Mouse (Mus musculus) brain, embryonic 14.5 days (tissue): ENCODE measurements around the gene Dnajb12. TPM values are rescaled to one million over a fixed set of nuclear protein-coding genes. Genes with fewer than 3 reads are reported as not detected.

Experiments used
- DNase-seq: peaks from one replicate; pipeline ENCODE4 v3.0.0-alpha.2; 2011; ENCODE audit warnings: low read depth
- CTCF ChIP-seq: fragments of 200-500 bp; IDR thresholded peaks from 2 replicates; pipeline ENCODE4 v1.5.1; 2012; ENCODE audit warnings: inconsistent platforms, mild to moderate bottlenecking, moderate library complexity, borderline replicate concordance; ENCODE audit not compliant: insufficient read depth, insufficient read length; ENCODE audit errors: extremely low read depth
- POLR2A ChIP-seq: fragments of 200-500 bp; IDR thresholded peaks from 2 replicates; pipeline ENCODE4 v1.6.1; 2012; ENCODE audit warnings: mild to moderate bottlenecking, inconsistent platforms, borderline replicate concordance; ENCODE audit not compliant: poor library complexity, insufficient read depth, insufficient read length, severe bottlenecking; ENCODE audit errors: extremely low read depth
- polyA plus RNA-seq: library from polyadenylated mRNA; depleted of rRNA; stranded (reverse); fragments of >200 nt; gene quantifications from 2 replicates; pipeline ENCODE4 v1.2.3, GENCODE M21; 2012

Gene Dnajb12
- polyA plus RNA-seq, 1 experiment = 34.0 TPM

DNA sequence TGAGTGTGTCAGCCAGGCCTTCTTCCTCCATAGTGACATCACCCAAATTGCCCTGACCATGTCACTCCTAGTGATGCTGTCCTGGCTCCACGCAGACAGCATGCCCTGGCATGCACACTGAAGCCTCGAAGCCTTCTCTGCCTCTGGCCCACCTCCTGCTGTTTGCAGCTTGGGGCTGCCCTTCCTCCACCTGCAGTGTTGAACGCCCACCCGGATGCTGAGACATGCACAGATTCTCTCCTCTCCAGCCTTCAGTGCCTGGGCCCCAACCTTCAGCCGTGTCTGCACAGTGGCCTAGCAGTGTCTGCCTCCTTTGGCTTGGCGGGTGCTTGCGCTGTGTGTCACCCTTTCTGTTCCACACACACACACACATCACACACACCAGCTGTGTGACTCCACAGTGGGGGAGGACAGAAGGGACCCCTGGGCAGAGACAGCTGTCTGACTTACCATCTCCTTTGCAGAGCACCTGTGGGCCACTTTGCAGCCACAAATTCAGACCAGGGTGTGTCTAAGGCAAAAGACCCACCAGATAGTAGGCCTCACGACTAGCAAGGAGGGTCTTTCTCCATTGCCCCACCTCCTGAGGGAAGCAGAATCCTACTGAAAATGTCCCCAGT lies 22.7 kb downstream of the Dnajb12 start:
- no peak for DNase-seq
- TF ChIP-seq CTCF (no peak), POLR2A (no peak)

DNA sequence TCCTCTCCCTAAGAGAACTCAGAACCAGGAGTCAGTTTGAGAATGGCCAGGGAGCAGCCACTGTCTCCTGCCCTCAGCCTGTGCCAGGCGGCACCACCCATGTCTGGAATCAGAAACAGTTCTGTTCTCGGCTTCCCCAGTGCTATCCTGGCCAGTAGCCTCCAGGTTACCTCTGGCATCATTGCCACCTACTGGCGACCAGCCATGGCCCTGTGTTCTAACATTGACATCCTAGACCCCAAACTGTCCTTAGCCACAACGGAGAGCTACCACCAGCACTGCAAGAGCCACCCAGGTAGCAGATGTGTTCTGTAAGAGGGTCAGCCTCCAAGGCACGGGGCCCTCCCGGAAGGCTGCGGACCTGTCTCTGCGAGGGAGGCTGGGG lies 23.2 kb downstream of the Dnajb12 start:
- no peak for DNase-seq

DNA sequence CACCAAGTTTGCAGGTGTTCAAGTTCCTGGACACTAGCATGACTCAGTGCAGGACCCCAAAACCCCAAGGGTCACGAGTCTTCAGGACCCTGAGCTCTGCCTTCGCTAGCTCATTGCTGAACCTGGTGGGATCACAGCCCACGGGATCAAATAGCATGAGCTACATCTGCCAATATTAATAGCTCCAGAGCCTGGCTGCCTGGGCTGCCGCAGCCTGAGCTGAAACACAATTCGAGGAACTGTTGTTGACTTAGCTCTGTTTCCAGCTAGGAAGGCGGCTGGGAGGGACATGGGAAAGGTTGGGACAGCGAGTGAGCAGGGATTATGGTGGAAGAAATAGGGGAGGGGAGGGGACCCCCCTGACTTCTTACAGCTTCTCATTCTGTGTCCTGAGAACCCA lies 23.8 kb downstream of the Dnajb12 start:
- DNase-seq = no peak
- TF ChIP-seq CTCF (no peak), POLR2A (no peak)

More for the DNA sequence above, 23.2 kb downstream of the Dnajb12 start:
- TF ChIP-seq POLR2A = no peak
- no peak for TF ChIP-seq CTCF

DNA sequence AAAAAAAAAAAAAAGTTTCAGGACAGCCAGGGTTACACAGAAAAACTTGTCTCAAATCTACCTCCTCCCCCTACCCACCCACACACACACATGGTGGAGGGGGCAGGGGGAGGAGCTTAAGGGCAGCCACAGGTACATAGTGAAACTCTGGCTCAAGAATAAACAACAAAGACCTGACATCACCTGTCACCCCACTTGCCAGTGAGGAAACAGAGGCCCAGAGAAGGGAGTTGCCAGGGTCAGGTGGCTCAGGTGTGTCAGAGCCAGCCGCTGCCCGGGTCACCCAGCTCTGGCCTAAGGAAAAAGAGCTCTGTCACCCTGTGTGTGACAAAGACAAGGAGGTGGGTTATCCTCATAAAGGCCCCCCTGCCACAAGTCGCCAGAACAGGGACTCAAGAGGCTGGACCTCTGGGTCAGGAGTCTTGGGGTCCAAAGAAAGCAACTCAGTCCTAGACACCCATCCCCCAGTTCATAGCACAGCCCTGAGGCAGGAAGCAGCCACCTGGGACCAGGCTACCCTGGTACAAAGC lies 27.8 kb downstream of the Dnajb12 start:
- DNase-seq = no peak
- TF ChIP-seq CTCF (no peak), POLR2A (no peak)

DNA sequence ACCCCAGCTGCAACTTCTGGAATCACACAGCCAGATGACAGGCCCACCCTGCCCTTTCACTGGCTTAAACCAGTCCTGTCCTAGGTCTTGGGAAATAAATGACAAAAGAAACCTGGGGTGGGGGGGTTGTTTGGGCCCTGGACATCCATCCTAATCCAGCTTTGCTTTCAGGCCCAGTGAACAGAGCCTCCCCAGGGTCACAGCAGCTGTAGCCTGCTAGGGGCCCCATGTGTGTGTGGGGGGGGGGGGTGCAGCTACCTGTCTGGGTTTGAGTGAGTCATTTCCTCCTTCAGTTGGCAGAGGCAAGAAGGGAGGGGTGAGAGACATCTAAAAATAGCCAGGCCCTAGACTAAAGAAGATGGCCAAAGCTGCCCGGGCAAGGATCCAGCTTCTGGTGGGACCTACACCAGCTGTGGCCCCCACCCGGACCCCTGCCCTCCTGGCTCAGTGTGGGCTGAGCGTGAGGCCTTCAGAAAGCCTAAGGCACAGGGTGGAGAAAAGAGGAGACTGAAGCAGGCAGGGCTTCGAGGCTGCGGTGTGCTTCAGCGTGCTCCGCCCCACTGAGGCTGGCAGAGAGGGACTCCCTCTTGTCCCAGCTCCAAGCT lies 28.4 kb downstream of the Dnajb12 start:
- peak; percentile 77 for DNase-seq
- TF ChIP-seq POLR2A (no peak), CTCF (no peak)

DNA sequence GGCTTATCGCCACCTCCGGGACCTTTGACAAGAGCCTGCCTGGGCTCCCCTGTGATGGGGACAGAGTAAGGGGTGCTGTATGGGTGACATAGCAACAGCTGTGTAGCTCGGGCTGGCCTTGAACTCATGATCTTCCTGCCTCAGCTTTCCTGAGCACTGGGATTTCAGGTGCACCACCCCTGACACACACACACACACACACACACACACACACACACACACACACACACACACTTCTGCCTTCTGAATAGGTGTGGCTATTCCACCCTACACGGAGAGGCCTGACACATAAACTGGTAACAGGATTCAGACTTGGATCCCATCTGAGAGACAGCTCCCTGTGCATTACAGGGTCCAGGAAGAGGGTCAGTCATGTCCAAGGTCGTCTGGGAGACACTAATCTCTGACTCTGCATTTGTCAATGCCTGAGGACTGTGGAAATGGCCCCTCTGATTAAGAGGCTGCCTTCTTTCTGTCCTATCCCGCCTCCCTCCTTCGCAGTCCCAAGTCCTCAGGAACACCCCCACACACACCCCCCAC lies 29.5 kb downstream of the Dnajb12 start:
- DNase-seq = no peak
- TF ChIP-seq POLR2A (no peak), CTCF (no peak)

DNA sequence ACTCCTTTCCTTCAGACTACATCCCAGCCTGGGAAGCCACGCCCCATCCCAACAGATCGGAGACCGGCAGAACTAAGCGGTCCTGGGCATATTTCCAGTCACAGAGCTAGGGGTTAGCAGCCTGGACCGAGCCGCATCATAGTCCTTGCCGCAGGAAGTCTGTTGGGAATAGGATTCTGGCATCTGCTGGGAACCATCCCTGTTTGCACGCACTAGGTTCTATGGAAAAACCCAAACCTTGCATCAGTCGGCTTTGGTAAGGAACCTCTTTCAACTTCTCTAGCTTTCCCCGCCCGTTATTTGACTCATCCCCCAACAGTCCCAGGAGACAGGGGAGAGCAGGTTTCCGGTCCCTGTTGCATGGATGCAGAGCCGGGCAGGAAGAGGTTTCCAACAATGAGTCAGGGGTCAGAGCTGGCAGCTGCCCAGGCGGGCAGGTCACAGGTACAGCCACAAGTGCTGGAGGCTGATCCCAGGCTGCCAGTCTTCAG lies 30.0 kb downstream of the Dnajb12 start:
- no peak for TF ChIP-seq POLR2A
- TF ChIP-seq CTCF = no peak
- DNase-seq = peak; percentile 79

DNA sequence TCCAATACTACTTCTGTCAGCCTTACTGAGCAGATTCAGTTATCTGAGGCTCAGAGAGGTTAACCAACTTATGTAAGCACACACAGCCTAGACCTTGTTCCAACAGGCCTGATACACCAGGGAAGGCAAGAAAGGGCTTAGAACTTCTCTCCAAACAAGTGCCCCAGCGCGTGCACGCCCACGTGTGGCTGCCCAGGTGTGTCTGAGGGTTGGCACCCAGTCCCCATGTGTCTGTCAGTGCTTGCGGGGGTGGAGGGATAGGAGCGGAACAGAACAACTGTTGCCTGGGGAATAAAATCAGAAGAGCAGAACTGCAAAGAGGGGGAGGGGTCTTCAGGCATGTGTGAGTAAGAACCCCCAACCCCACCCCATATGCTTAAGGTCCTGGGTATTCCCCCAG lies 31.7 kb downstream of the Dnajb12 start:
- DNase-seq = no peak
- TF ChIP-seq CTCF (no peak), POLR2A (no peak)

DNA sequence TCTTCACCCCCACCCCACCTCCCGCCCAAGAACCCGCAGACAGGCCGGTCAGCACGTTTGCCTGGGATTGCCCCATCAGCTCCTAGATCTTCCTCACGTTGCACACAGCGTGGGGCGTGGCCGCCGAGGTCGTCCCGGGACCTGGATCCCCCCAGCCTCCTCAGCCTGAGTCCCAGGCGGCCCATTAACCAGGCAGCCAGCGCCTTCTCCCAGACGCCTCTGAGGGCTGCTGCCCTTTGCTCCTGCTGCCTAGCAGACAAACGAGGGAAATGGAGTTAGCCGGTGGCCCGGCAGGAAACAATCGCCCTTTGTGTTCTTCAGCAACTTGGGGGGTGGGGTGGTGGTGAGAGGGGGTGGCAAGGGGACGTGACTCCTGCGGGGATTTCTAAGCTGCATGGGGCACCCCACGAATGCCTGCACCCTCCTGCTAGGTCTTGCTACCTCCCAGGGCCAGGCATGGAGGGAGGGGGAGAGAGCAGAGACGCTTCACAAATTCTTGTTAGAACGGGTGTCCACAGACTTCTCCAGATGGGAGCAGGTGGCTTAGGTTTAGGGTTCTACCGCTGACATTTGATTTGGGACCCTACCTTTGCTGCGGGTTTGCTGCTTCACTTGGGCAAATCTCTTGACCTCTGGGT lies 32.3 kb downstream of the Dnajb12 start:
- DNase-seq = no peak

DNA sequence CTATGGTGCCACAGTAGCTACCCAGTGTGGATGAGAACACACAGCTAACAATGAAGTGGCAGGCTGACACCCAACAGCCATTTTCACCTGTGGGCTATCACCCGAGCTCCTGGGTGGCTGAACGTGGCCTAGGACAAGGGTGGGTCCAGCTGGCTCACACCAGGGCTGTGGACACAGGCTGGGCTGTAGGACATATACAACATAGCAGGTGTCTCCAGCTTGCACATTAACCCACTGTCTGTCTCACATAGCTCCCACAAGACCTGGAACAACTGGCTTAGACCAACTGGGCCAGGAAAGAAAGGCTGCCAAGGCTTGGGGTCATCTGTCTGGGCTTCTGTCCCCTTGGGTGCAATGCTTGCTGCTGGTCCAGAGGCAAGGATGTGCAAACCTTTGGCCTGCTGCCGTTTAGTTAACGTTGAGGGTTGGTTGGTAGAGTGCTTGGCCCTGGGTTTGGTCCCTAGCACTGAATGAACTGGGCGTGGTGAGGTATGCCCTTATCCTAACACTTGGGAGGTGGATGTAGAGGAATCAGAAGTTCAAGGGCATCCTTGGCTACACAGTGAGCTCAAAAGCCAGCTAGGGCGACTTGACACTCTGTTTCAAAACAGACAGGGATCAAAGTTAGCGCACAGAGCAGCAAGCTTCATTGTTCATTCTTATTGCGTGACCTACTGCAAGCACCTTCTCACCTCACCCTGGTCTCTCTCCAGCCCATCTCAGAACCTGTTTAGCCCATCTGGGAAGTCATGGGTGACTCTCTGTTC lies 36.0 kb downstream of the Dnajb12 start:
- no peak for DNase-seq
- TF ChIP-seq CTCF (no peak), POLR2A (no peak)

More for the DNA sequence above, 32.3 kb downstream of the Dnajb12 start:
- no peak for TF ChIP-seq POLR2A
- no peak for TF ChIP-seq CTCF
